Mouse (Mus musculus) stomach, postnatal 0 days (tissue): ENCODE results near the gene Ddit4.

ENCODE experiments used
- CTCF ChIP-seq: IDR thresholded peaks from 2 replicates; pipeline ENCODE4 v1.5.1; 2016; ENCODE audit warnings: antibody characterized with exemption, low read depth, mild to moderate bottlenecking, moderate library complexity
- EP300 ChIP-seq: optimal IDR thresholded peaks from 2 replicates; pipeline ENCODE3; 2016; ENCODE audit warnings: antibody characterized with exemption

DNA sequence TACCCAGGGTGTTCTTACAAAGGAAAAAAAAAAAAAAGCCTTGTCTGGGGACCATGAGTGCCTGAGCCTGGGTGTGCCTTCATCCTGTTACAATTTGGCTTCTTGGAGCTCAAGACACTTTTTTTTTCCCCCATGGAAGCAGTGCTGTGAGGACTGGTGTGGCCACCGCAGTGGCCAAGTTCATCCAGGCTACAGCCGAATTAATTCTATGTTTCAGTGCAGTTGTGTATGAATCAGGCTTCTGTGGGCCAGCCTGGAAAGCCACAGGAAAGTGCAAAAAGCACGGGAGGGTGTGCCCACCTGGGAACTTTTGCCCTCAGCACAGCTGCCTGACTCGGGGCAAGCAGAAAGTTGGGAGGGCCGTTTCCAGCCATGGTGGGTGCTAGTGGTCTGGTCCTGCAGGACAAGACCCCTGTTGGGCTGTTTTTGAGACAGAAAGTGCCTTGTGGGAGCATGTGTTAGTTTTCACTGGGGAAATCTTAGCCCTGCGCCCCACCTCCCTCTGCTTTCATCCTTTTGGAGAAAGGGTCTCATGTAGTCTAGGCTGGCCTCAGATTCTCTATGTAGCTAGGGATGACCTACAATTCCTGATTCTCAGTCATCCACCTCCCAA, 18.9 kb upstream of the Ddit4 start:
- no peak for TF ChIP-seq CTCF
- TF ChIP-seq EP300 = no peak
